Mouse (Mus musculus) layer of hippocampus, postnatal 10 days (tissue): ENCODE results near the gene Lin28b. TPM values are rescaled to one million over a fixed set of nuclear protein-coding genes. Genes with fewer than 3 reads are reported as not detected.

ENCODE experiments used
- DNase-seq, 2 experiments: peaks; one replicate each; pipeline ENCODE4 v3.0.0; 2021; ENCODE audit warnings: low spot score in 2 of 2
- total RNA-seq, 2 experiments: library from RNA; stranded (reverse); gene quantifications; 2 replicates each; pipeline ENCODE4 v1.2.3; 2021

Lin28b gene
- total RNA-seq, 2 experiments from 2014 or later, result 1.3 to 1.7 TPM

DNA sequence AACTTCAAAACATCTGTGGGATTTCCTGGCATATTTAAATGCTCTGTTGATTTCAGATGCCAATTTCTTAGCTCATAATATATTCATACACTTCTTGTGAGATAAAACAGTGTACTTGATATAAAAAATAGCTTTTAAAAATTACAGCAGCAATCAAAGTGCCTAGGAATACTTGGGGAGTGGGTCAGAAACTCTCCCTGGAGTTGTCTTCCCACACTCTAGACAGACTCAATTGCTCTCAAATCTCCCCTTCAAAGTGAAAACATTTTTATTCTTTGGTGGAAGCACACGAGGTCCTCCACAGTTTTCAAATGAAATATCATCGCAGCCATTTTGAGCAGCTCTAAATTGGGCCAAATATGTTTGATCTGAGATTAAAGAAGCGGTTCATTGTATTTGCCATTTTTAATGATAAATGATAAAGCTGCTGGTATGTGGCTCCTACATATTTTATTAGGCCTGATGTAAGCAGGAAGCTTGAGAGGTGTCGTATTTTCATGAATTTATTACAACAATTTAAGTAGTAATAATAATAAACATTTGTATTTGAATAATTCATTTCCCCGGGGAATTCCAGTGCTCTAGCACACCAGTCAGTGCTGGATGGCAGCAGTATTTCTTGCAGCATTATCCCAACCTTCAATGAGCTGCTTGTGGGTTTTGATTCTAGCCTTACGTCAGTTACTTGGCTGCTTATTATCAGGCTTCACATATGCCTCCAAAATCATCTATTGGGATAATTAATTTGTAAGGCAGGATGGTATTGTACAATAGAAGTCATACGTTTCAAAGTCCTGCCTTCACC is 157.8 kb downstream of the Lin28b start:
- DNase-seq, result no peak

Other genes with a start within 250 kb of the Lin28b start
- 1 to 10 TPM; 4.6 to 5.2 TPM for gene Bves, start 150.6 kb downstream of the Lin28b start, total RNA-seq
- 10 to 100 TPM; 23.2 to 24.7 TPM for gene Hace1, start 91.4 kb upstream of the Lin28b start, total RNA-seq